Mouse (Mus musculus) spleen, postnatal 14 days (tissue): ENCODE measurements around the gene Ccdc40.

Source experiments
- DNase-seq, 2 experiments: peaks; one replicate each; pipeline ENCODE4 v3.0.0; 2021 to 2022; ENCODE audit warnings: low spot score in 2 of 2

The Ccdc40 gene

DNA sequence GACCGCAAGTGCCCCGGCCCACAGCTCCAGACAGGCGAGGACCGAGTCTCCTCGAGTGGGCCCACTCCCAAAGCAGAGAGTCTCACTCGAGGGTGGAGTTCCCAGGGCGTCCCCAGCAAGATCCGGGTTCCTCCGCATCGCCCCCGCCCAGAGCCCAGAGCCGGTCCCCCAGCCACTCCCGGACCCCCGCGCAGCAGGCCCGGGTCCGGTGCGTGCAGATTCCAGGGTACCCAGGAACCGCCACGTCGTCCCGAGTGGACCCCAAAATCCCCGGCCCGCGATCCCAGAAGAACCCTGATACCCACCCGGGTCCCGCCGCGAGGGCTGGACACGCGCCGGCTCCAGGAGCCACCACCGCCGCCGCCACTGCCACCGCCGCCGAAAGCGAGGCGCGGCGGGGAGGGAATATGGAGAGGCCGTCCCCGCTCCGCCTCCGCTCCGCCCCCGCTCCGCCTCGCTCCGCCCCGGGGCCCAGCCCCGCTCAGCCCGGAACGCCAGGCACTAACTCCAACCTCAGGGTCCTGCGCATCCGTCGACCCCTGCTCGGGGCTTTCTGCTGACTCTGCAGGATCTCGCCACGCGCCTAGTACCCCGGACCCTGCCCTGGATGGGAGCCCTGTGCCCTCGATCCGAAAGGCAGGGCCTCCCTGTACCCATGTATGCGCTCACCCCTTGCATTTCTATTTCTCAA, at the start of gene Ccdc40, which contains the start of gene Tbc1d16:
Gene Ccdc40 (plus strand): TSS at position 482 of the 691 bp plus-strand sequence.
Gene Tbc1d16 (minus strand): TSS at position 409 of the 691 bp plus-strand sequence.
- DNase-seq, result peak in 1 of 2 experiments; percentile 28

DNA sequence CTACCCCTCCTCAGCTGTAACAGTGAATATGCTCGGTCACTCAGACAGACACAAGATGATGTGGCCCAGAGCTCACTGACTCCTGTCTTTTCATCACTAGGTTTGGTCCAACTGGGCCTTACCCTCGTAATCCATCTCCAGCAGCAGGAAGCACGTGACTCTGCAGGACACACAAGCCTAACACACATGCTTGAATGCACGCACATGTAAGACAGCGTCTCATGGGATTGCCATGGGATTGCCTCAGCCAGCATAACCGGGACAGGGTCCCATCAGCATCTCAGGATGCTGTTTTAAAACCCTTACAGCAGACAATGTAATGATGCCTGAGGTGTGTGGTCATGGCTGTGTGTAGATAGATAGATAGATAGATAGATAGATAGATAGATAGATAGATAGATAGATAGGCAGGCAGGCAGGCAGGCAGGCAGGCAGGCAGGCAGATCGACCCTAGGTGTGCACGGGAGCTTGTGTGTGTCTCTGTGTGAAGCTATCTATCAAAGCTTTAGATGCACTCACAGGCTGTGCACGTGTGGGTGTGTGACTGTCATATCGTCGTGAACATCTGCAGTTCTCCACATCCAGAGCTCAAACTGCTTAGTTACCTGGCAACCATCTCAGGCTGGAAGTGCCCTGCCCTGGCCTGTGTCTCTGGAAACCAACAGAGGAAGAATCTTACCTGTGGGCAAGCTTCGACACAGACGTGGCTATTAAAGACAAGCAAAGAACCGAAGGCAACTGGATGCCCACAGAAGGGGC, 47.4 kb upstream of the Ccdc40 start:
- no peak for DNase-seq

DNA sequence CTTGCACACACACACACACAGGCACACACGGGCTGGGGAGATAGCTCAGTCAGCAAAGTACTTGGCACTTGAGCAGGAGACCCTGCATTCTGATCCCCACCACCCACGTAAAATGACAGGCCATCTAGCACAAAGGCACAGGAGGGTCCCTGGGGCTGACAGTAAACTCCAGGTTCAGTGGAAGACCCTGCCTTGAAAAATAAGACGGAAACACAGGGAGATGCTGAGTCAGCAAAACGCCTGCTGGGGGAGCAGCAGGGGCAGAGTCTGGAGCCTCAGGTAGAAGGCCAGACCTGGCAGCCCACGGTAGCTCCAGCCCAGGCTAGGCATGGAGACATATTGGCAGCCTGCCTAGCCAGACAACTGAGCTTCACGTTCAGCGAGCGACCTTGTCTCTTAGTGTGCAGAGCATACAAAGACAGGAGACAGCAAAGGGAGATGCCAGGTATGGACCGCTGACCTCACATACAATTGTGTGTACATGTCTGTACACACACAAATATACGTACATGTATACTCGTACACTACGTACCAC, 46.4 kb upstream of the Ccdc40 start:
- no peak for DNase-seq

DNA sequence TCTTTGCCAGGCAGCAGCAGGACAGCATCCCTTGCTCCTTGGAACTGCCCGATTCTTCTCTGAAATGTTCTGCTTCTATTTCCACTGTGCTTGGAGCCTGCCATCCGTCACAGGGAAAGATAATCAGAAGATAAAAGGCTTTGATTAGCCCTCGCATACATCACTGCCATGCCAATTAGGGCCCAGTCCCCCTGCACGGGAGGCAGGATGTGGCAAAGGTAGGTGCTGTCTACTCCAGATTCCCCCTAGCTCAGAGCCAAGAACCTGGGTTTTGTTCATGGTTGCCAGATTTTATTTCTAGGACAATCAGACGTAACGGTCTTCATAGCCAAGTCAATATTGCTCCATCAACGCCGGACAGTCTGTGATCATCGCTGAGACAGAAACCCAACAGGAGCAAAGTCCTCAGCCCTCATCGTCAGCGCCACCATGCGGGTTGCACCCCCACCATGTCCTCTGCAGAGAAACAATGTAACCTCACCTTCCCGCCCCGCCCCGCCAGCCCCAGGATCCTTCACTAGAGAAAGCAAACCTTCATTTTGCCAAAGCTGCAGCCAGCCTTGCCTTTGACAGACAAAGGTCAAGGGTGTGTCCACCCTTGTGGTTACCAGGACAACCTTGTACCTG, 44.6 kb upstream of the Ccdc40 start:
- DNase-seq, result no peak

DNA sequence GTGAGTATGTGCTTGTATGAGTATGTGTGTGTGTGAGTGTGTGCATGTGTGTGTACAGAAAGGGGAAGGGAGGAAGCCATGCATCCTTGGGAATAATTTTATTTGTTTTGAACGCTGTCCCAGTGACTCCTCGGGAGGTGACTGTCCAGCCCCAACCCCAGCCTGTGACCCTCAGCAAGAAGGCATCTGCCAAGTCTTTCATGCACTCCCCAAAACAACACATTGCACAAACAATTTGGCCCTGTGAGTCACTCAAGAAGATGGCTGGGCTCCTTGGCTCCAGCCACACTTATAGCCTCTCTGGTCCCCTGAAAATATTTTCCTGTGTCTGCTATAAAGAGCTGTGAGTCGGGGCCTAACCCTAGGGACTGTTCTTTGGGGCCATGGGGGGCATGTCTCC, 42.0 kb upstream of the Ccdc40 start:
- DNase-seq, result no peak

DNA sequence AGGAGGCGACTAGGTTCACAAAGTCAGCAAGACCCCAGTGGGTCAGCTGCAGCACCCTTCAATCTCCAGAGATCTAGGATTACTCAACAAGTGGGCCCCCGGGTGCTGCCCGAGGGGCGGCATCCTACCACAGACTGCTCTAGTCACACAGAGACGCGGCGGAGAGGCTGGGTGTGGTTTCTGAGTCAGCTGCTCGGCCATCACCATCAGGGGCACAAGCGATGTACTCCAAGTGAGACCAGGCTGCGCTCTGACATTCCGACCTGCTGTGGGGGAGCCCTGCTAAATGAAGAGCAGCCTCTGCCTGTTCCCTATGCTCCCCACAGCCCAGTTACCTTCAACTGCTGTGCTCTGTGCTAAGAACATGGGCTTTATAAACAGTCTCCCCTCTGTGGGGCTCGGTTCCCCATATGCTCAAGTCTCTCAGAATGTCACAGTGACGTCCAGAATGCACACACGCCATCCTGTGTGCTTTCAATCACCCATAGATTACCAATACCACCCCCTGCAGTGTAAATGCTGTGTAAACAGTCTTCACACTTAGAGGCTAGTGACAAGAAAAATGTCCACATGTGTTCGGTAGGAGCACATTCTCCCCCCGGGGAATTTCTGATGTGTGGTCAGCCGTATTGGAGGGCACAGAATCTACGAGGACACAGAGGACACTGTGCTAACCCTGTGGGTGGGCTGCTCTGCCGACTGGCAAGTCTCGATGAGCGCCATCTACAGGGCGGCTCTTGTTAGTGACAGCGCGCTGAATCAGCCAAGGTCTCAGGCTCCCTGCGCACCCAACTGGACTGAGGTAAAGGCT, 41.2 kb upstream of the Ccdc40 start:
- DNase-seq, result peak; percentile 45 to 67

DNA sequence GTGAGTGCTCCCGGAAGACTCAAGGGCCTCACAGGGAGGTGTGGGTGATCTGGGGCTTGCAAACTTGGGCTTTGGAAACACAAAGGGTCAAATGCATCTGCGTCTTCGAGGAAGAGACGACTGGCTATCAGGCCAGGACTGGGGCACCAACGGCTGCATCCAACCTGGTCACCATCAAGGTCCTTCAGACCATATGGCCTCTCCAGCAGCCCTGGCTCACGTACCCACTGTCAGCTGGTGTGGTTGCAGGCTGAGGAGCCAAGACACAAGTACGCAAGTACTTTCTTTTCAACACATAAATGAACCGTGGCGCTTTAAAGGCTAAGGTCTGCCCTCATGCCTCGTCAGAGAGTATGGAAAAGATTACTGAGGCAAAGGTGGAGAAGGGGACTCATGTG, 40.6 kb upstream of the Ccdc40 start:
- no peak for DNase-seq

DNA sequence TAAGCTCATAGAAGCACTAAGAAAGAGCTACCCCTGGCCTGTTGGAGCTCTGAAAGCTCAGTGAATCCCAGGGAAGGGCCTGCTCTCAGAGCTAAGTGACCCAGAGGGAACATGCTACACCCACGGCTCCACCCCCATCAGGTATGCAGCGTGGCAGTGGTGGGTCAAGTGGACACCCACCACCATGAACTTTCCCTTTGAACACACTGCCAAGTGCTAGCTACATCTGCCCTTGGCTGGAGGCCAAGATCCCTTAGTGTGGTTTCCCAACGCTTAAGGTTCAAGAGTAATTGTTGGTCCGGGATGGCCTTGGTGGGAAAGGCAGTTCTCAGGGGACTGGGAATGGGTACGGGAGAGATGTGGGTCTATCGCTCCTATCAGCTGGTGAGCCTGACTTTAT, 40.0 kb upstream of the Ccdc40 start:
- DNase-seq, result no peak

DNA sequence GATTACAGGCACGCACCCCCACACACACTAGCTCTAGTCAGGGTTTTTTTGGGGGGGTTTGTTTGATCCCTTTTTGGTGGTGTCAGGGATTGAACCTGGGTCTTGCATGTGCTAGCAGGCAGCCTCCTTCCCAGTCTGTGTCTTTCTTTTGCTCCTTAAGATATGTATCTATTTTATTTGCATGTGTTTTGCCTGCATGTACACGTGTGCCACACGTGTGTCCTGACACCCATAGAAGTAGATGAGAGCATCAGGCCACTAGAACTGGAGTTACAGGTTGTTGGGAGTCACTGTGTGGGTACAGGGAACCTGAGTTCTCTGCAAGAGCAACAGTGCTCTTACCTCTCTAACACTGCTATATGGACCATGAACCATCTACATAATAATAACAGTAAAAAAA, 39.1 kb upstream of the Ccdc40 start:
- DNase-seq, result no peak

DNA sequence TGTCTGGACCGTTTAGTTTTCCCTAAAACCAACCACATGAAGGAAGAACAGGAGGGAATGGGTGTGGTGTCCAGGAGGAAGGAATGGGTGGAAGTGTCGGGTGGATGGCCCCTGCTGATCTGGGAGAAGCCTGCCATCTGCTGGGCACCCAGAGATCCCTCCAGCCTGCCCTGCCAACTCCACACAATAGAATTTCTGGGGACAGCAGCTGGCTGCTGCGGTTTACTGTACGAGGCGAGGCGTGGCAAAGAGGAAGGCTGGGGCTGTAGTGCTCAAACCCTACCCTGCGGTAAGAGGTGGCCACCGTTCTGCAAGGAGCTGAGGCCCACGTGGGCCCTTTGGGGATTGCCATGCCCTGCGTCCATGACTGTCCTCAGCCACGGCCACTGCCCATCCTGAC, 37.9 kb upstream of the Ccdc40 start:
- peak; percentile 17 to 51 for DNase-seq

DNA sequence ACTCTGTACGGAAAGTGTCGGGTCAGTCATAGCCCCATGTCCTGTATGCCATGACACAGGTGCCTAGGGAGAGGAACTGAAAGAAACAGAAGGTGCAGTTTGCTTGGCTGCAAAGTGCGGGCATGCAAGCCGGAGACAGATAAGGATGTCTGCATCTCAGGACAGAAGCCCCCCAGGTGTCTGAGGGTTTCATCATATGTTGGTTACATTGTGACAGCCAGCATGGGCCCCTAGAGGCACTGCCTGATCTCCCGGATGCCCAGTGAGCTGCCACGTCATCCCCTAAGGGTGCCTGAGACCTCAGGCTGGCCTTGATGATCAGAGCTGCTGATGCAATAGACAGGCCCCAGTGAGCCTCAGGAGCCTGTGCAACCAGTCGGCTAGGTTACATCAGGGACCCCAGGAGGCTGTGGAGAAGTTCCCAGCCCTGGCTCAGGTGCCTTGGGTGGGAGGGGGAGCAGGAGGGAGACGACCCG, 36.7 kb upstream of the Ccdc40 start:
- no peak for DNase-seq

DNA sequence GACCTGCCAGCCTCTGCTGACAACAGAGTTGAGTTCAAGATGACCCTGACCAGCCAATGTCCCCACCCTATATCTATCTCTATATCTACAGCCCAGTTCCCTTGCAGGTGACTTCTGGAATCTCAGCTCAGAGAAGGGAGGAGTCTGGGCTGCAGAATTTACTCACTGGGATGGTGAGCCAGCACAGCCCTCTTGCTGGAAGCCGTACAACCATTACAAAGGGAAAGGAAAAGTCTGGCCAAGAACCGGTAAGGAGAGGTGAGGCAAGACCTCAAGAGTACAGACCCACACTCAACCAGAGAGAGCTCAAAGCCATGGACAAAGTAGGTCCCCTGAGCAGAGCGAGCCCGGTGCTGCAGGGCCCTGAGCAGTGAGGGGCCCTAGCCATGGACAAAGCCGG, 36.2 kb upstream of the Ccdc40 start:
- DNase-seq, result no peak

DNA sequence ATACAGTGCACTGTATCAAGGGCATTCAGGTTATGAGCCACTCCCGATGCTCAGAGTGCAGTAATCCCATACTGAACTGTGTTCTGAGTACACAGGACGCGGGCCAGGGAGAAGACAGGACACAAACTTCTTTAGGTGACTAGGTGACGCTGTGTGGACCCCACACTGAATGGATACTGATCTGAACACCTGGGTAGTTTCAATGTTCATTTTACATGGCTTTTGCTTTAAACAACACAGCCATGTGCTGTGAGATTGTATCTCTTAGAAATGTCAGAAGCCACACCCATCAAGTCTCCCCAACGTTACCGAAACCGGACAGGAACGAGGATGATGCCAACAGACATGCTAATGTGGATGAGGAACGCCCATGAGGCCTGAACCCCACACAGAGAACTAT, 35.8 kb upstream of the Ccdc40 start:
- DNase-seq, result no peak

DNA sequence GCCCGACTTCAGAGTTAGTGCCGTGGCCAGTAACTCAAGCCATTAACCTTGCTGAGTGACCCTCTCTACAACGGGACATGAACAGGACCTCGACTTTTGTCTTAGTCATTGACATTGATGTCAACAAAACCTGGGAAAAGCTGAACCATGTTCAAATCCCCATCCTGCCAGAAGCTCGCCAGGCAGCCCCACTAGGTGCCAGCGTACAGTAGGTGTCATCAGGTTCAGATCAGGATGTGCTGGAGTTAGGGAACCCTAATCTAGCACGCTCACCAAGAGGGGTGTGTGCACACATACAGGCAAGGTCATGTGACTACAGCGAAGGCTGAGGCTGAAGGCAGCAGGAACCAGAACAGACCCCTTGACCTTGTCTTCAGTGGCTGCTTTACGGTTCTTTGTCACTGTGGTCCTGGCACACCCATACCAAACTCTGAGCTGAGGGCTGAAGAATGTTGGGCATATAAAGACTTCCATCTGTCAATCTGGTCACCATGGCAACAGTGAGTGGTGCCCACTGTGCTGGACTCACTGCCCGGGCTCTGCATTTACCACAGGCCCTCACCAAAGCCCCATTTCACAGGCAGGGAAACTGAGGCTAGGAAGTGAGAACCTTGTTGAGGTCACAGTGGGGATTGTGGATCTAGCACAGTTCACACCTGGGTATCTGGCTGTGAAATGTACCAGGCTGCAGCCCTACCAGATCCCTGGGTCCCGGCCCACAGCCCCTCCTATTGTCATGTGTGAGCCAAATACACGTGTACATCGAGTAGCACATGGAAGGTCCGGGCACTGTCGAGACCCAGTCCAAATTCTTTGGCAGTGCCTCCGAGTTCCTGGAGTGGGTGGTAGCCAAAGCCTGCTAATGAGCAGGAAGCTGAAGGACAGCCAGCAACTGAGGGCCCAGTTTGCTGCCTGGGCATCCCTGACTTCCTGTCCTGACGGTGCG, 30.5 kb upstream of the Ccdc40 start:
- DNase-seq, result no peak

DNA sequence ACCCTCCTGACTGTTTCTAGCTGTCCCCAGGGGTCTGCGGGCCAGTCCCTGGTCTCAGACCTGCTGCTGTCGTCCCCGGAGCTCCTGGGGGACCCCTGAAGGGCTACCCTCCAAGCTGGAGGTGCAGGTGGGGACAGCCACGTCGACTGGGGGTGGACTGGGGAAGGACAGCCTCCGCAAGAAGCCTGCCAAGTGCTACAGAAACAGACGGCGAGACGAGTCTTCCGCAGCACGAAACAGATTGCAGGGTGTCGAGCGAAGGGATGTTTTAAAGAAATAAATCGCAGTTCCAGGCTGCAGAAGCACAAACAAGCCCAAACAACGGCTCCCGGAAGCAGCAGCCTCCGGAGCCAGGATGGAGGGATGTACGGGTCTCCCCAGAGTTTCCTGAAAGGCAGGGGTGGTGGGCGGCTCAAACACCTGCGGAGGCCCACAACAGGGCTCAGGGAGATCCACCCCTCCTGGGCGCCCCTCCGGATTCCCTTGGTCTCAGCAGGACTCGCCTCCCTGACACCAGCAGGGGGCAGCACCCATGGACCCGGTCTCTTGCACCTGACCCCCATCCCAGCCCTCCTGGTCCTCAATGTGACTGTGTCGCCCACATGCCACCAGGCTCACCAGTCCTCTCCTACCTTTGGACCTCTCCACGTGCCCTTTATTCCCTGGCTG, 29.7 kb upstream of the Ccdc40 start:
- peak in 1 of 2 experiments; percentile 21 for DNase-seq

DNA sequence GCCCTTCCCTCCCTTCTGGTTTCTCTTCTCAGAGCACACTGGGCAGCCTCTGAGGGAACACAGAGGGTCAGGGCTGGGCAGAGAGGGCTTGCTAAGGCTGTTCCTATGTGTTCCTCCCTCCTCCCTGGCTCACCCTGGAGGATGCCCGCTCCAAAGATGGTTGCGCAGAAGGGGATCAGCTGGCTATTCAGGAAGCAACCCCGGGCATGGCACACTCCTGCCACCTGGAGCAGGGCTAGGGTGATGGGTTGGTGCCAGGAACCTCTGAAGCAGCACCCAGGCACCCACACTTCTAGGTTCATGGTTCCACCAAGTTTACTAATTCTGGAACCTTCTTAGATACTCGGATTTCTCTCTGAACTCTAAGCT, 29.2 kb upstream of the Ccdc40 start:
- DNase-seq, result no peak

DNA sequence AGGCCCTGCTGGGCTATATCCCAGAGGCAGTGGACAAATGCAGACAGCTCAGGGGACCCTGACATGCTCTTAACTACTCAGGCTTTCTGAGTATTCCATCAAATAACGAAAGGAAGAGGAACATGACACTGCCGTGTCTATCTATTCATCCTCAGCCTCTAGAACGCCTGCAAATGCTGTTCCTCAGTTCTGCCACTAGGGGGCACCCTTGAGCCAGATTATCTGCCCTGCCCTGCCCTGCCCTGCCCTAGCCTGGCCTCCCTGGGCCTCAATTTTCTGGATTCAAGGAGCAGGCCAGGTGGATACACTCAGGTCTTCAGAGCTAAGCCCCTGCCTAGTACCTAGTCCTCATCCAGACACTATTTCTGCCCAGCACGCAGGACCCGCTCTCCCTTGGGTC, 24.9 kb upstream of the Ccdc40 start:
- no peak for DNase-seq

DNA sequence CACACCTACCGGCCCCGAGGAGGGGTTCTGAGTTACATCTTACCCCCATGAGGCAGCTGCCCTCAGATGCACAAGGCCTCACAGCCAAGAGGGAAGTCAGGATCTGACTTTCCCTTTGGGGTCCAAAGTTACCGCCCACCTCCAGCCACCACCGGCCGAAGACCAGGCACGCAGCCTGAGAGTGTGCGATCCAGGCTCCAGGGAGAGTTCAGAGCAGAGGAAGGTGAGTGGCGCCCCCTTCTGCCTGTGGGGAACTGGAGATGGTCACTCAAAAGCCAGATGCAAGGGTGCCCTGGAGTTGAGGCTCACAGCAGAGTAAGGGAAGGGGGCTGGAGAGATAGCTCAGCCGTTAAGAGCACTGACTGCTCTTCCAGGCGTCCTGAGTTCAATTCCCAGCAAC, 22.6 kb upstream of the Ccdc40 start:
- no peak for DNase-seq

DNA sequence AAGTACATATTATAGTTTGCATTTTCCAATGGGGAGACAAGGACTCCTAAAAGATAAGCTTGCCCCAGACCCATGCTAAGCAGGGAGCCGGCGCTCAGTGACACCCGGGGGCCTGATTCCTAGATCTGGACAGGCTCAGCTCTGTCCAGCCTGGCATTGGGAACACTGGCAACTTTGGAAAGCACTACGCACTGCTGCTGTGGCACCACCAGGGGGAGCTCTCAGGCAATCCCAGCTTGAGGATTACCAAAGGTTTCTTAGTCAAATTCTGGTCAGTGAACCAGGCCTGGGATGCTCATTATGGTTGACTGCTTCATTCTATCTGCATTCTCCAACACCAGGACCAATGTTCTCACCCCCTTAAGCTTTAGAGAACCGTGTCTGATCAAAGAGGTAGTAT, 21.8 kb upstream of the Ccdc40 start:
- DNase-seq, result peak in 1 of 2 experiments; percentile 29

DNA sequence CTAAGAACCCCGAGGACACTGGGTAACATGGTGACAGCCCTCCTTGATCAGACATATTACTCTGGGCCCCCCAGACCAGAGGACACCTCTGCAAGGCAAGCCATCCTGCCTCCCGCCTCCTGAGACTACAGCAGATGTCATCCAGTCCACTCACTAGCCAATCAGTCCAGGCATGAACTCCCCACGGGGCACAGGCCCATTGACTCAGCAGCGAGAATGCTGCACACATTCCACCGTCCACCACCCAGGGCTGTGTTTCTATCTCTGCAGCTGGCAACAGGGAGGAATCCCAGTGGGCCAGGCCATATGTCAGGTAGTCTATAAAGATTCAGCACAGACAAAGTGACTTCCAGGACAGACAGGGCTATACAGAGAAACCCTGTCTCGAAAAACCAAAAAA, 20.4 kb upstream of the Ccdc40 start:
- DNase-seq, result no peak
